Mouse (Mus musculus) ES-Bruce4 (cell line): ENCODE data around the gene Tmem101. TPM values are rescaled to one million over a fixed set of nuclear protein-coding genes. Genes with fewer than 3 reads are reported as not detected.

Experiments used
- H3K27ac ChIP-seq: 2 replicates; pipeline ENCODE4 v1.5.1; 2012; ENCODE audit warnings: low read length, inconsistent platforms; ENCODE audit not compliant: insufficient read depth
- H3K27me3 ChIP-seq: 2 replicates; pipeline ENCODE4 v1.6.1; 2012; ENCODE audit warnings: mild to moderate bottlenecking, low read length, inconsistent platforms; ENCODE audit not compliant: control insufficient read depth, poor library complexity, insufficient read depth, severe bottlenecking
- H3K36me3 ChIP-seq: 2 replicates; pipeline ENCODE4 v1.6.1; 2012; ENCODE audit warnings: inconsistent platforms, mild to moderate bottlenecking, low read length, moderate library complexity; ENCODE audit not compliant: control insufficient read depth, poor library complexity, insufficient read depth, severe bottlenecking
- H3K4me1 ChIP-seq: one replicate; pipeline ENCODE4 v1.8.1; 2011; ENCODE audit warnings: low read length; ENCODE audit not compliant: control insufficient read depth, insufficient read depth
- H3K4me3 ChIP-seq: 2 replicates; pipeline ENCODE4 v1.5.1; 2011; ENCODE audit warnings: low read depth, mild to moderate bottlenecking, low read length
- H3K9ac ChIP-seq: 2 replicates; pipeline ENCODE4 v1.6.1; 2012; ENCODE audit warnings: low read depth, mild to moderate bottlenecking, inconsistent platforms; ENCODE audit not compliant: poor library complexity, severe bottlenecking
- H3K9me3 ChIP-seq: replicated peaks from 2 replicates; pipeline ENCODE4 v1.6.1; 2012; ENCODE audit warnings: mild to moderate bottlenecking, low read length, inconsistent platforms; ENCODE audit not compliant: control insufficient read depth, poor library complexity, insufficient read depth, severe bottlenecking
- CTCF ChIP-seq: IDR thresholded peaks from one replicate; pipeline ENCODE4 v1.8.1; 2011; ENCODE audit warnings: low read depth, low read length
- EP300 ChIP-seq: IDR thresholded peaks from 2 replicates; pipeline ENCODE4 v1.6.1; 2011; ENCODE audit warnings: low read depth, low read length; ENCODE audit not compliant: insufficient read depth
- POLR2A ChIP-seq: IDR thresholded peaks from one replicate; pipeline ENCODE4 v1.8.1; 2011; ENCODE audit warnings: low read length; ENCODE audit not compliant: insufficient read depth
- polyA plus RNA-seq: library from polyadenylated mRNA; stranded (reverse); fragments of >200 nt; gene quantifications from 2 replicates; pipeline ENCODE4 v1.2.4, GENCODE M21; 2011; ENCODE audit warnings: low read depth; ENCODE audit not compliant: missing spikeins, insufficient read depth, insufficient read length

Gene Tmem101
- polyA plus RNA-seq, 1 experiment: 24.5 TPM

DNA sequence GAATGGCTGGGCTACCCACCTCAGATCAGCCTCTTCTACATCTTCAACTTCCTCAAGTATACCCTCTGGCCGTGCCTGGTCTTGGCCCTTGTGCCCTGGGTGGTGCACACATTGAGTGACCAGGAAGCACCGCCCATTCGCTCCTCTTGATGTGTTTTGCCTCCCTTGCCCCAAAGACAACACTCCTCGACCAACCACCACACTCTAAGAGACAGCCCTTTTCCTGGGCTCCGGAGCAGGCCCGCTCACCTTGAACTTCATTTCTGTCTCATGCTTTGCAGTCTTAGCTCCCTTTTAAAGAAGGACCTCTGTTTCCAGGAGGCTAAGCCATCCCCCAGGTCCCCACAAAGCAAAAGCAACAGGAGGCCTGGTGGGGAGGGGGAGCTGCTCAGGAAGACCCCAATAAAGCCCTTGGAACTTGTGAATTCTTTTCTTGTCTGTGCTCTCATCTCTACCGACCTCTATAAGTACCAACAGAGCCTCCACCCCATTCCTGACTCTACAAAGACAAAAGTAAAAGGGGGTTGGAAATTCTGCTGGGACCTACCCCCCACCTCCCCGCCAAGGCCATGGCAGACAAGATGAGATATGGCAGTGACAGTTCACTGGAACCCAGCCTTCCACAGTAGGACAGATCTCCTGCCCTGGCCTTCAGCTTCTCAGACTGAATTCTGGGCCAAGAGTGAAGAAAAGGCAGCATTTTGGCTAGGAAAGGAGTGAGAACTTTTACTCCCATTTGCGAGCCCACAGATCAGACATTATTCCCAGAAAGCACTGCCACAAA is 37.6 kb upstream of the Tmem101 start:
- no peak for TF ChIP-seq EP300
- Histone ChIP-seq H3K36me3 (0 out of 2 replicates have a peak, but pooled peaks cover 5% of the 10 kb centered on the region), H3K4me3 (no peak overlapping the region), H3K4me1 (no peaks in the 10 kb centered on the region), H3K9me3 (no peaks in the 10 kb centered on the region), H3K9ac (no peak overlapping the region), H3K27me3 (no peaks in the 10 kb centered on the region), H3K27ac (no peak overlapping the region)

DNA sequence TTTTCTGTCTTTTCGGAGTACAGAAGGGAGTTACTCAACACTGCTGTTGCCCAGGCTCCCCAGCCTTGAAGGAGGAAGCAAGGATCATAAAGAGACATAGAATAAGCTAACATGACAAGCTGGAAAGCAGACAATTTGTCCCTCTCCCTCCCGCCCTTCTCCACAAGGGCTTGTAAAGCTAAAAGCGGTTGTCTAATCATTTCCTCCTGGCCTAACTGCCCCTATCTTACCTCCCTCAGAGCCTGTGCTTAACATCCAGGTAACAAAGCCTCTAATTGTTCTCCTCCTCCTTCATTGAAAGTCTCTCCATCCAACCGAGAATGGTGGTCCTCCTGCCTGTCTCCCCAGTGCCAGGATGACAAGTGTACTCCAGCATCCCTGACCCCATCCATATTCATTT is 34.6 kb upstream of the Tmem101 start:
- H3K4me1 ChIP-seq: no peaks in the 10 kb centered on the region
- TF ChIP-seq EP300 (no peak), CTCF (no peak), POLR2A (no peak)
- H3K27ac ChIP-seq: no peak overlapping the region
- no peaks in the 10 kb centered on the region for H3K9me3 ChIP-seq
- no peaks in the 10 kb centered on the region for H3K27me3 ChIP-seq
- H3K9ac ChIP-seq: peak overlapping the region; percentile 68; the same call in 1 of the 2 replicates
- no peak overlapping the region for H3K4me3 ChIP-seq
- 0 out of 2 replicates have a peak, but pooled peaks cover 5% of the 10 kb centered on the region for H3K36me3 ChIP-seq

DNA sequence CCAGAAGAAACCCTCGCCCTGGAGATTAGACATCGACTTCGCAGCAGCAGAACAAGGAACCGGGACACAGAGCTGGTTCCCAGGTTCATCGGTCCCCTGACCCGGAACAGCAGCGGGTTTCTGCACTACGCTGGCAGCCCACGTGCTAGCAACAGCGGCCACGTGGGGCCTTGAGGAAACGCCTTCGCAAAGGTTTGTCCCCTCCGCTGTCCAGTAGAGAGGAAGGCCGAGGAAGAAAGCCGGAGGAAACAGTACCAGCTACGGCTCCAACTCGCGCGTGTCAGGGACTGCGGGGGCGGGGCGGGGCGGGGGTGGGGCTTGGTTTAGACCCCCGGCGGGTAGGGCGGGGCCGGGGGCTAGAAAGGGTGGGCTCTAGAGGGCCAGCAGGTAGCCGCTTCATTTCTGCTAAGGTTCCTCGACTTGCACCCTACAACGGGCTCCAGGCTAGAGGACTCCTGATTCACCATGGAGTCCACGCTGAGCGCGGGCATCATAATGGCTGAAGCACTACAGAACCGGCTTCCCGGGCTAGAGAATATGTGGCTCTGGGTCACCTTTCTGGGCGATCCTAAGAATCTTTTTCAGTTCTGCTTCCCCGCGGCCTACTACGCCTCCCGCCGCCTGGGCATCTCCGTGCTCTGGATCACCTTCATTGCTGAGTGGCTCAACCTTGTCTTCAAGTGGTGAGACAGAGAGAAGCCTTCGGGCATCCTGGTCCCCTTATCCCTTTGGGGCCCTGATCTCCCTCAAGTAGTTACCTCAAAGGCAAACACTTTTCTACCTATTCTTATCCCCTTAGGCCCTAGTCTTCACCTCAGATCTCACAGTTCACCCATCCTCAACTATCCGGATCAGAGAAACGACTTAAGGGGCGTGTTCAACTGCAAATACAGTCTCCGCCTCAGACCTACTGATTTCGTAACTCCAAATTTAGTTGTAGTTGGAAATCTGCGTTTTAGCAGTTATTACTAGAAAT is 33.5 kb upstream of the Tmem101 start, which contains the start of gene G6pc3:
Gene G6pc3 (plus strand): TSS at position 160 of the 976 bp plus-strand sequence.
- TF ChIP-seq CTCF: no peak
- no peak for TF ChIP-seq POLR2A
- 0 out of 2 replicates have a peak, but pooled peaks have one; percentile 37 for TF ChIP-seq EP300
- H3K4me3 ChIP-seq: peak within 1 kb of the TSS; percentile 95
- H3K36me3 ChIP-seq: 0 out of 2 replicates have a peak, but pooled peaks cover 5% of the 10 kb centered on the region
- peak within 1 kb of the TSS; percentile 15; the same call in 1 of the 2 replicates for H3K27ac ChIP-seq
- H3K9ac ChIP-seq: peak within 1 kb of the TSS; percentile 68
- no peaks in the 10 kb centered on the region for H3K27me3 ChIP-seq
- H3K9me3 ChIP-seq: no peaks in the 10 kb centered on the region
- no peaks in the 10 kb centered on the region for H3K4me1 ChIP-seq

DNA sequence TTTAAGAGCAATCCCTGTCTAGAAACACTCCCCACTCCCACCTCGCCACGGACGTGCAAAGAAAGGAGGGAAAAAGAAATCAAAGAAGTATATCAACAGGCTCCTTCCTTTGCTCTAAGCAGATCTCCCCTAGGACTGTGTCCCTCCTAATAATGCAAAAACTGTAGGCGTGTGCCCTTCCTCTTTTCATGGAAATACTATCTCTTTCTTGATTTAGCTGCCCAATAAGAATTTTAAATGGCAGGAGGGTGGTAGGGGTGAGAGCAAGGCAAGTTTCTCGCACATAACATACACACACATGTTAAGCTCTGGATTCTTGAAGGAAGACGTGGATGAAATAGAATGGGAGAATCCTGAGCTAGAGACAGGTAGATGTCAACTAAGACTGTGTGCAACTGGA is 32.8 kb upstream of the Tmem101 start:
- Histone ChIP-seq H3K4me3 (peak overlapping the region; percentile 46), H3K36me3 (0 out of 2 replicates have a peak, but pooled peaks cover 5% of the 10 kb centered on the region), H3K27ac (peak overlapping the region; percentile 15; the same call in 1 of the 2 replicates), H3K27me3 (no peaks in the 10 kb centered on the region), H3K9me3 (no peaks in the 10 kb centered on the region), H3K9ac (peak overlapping the region; percentile 68), H3K4me1 (no peaks in the 10 kb centered on the region)
- no peak for TF ChIP-seq CTCF
- no peak for TF ChIP-seq POLR2A
- TF ChIP-seq EP300: no peak

DNA sequence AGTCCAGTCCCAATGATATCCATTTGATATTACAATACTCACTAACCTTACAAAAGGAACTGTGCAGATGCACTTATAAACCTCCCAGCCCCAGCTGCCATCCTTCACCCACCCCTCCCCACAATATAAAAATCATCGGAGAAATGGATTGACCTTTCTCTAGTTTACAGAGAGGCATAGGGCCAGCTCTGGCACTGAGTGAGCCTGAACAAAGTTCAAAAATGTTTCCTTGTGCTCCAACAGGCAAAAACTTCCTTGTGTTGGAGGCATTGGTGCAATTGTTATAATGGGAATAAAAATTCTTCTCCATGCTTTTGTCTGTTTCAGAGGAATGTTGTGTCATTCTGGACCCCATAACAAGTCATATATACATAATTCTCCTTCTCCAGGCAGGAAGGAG is 30.0 kb upstream of the Tmem101 start:
- TF ChIP-seq EP300 (no peak), POLR2A (no peak), CTCF (no peak)
- Histone ChIP-seq H3K9ac (no peak overlapping the region), H3K27me3 (no peaks in the 10 kb centered on the region), H3K4me3 (no peak overlapping the region), H3K4me1 (peaks cover 2% of the 10 kb centered on the region), H3K9me3 (no peaks in the 10 kb centered on the region), H3K36me3 (peaks cover 20% of the 10 kb centered on the region), H3K27ac (no peak overlapping the region)
